Mouse (Mus musculus): ENCODE measurements at regions not wholly inside any gene's neighbourhood (a gene's known extent, or its start where the extent isn't known, plus 50 kb on each side); places are given as distances from the start of the nearest gene placed in this dataset.
"Not testable (repeated sequence)": the region's sequence is repeated elsewhere in the genome, so short reads cannot be mapped to it uniquely, and the experiment has no call there.

DNA sequence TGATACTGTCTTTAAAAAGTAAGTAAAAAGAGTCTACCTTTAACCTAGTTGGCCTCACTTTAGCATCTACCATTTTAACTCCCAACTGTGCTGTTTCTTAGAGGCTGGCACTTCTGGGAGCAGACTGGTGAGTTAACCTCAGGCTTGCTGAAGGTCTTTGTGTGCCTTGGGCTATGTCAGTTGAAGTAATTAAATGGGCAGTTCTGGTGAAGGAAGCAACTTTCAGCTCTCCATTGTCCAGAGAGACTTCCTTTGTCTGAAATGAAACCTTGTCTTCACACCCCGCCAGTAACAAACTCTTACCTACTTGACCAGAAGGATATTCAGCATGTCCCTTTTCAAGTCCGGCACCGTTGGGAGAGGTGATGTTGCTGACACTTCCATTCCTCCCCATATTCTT lies 55.5 kb downstream of the Zfp281 start:
- no peak for ATAC-seq
- Histone ChIP-seq H3K9me3 (ENCODE audit: control insufficient read depth, low read length) (no peaks in the 10 kb centered on the region), H3K9ac (ENCODE audit: low read depth, low read length) (no peak overlapping the region), H3K27me3 (replicated peaks; ENCODE audit: control insufficient read depth, insufficient read depth, low read length) (no peaks in the 10 kb centered on the region), H3K4me3 (ENCODE audit: low read length) (no peak overlapping the region), H3K4me2 (ENCODE audit: low read depth, low read length) (no peak overlapping the region), H3K36me3 (ENCODE audit: control insufficient read depth, insufficient read depth, low read length) (no peaks in the 10 kb centered on the region), H3K4me1 (ENCODE audit: control insufficient read depth, insufficient read depth, low read length) (peaks cover 5% of the 10 kb centered on the region), H3K27ac (ENCODE audit: low read length) (no peak overlapping the region)
- WGBS = 90% methylated on average over 3 of the region's 3 CpGs

DNA sequence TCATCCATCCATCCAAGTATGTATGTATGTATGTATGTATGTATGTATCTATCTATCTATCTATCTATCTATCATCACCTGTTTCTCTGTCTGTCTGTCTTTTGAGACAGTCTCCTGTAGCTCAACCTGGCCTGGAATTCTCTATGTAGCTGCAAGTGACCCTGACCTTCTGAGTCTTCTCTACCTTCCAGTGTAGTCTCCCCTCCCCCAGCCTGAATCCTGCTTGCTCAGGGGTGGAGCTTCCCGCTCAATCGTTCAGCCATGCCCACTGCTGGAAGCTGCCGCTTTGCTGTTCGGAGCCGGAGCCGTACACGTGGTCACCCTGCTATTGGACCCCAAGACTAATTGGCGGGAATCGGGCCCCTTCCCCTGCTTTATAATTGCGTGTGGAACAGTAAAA lies 57.6 kb downstream of the Zfp281 start:
- not testable (repeated sequence) for H3K9me3 ChIP-seq (ENCODE audit: control insufficient read depth, low read length); H3K27ac ChIP-seq (ENCODE audit: low read length); ATAC-seq; H3K27me3 ChIP-seq (replicated peaks; ENCODE audit: control insufficient read depth, insufficient read depth, low read length); H3K9ac ChIP-seq (ENCODE audit: low read depth, low read length); H3K36me3 ChIP-seq (ENCODE audit: control insufficient read depth, insufficient read depth, low read length); H3K4me3 ChIP-seq (ENCODE audit: low read length); H3K4me2 ChIP-seq (ENCODE audit: low read depth, low read length); H3K4me1 ChIP-seq (ENCODE audit: control insufficient read depth, insufficient read depth, low read length)
- 65% methylated on average over 10 of the region's 10 CpGs for WGBS

DNA sequence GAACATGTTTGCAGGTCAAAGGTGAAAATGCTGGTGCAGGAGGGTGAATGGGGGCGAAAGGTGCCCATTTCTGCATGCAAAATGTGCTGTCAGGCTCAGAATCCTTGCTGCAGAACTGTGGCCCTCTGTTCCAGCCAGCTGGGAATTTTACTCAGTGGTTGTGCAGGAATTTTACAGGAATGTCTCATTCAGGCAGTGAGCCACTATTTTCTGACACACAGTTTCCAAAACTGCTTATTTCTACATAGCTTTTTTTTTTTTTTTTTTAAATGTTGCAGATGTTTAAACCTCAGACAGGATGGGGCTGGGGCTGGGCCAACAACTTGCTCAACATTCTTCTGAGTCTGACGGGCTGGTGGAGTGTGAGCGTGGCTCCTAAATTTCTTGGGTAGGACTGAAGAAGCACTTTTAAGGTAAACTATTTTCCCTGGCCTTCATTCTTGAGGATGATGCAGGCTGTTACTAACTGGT lies 58.4 kb downstream of the Zfp281 start:
- no peaks in the 10 kb centered on the region for H3K9me3 ChIP-seq (ENCODE audit: control insufficient read depth, low read length)
- H3K4me3 ChIP-seq (ENCODE audit: low read length) = no peak overlapping the region
- H3K4me2 ChIP-seq (ENCODE audit: low read depth, low read length) = 0 out of 2 replicates have a peak overlapping the region, but pooled peaks have one; percentile 12
- H3K9ac ChIP-seq (ENCODE audit: low read depth, low read length) = no peak overlapping the region
- H3K27me3 ChIP-seq (replicated peaks; ENCODE audit: control insufficient read depth, insufficient read depth, low read length) = no peaks in the 10 kb centered on the region
- peak overlapping the region; percentile 73 for H3K27ac ChIP-seq (ENCODE audit: low read length)
- WGBS = 46% methylated on average over 3 of the region's 3 CpGs
- peak; percentile 52; the same call in 1 of the 2 replicates for ATAC-seq
- H3K4me1 ChIP-seq (ENCODE audit: control insufficient read depth, insufficient read depth, low read length) = peaks cover 6% of the 10 kb centered on the region
- H3K36me3 ChIP-seq (ENCODE audit: control insufficient read depth, insufficient read depth, low read length) = no peaks in the 10 kb centered on the region

DNA sequence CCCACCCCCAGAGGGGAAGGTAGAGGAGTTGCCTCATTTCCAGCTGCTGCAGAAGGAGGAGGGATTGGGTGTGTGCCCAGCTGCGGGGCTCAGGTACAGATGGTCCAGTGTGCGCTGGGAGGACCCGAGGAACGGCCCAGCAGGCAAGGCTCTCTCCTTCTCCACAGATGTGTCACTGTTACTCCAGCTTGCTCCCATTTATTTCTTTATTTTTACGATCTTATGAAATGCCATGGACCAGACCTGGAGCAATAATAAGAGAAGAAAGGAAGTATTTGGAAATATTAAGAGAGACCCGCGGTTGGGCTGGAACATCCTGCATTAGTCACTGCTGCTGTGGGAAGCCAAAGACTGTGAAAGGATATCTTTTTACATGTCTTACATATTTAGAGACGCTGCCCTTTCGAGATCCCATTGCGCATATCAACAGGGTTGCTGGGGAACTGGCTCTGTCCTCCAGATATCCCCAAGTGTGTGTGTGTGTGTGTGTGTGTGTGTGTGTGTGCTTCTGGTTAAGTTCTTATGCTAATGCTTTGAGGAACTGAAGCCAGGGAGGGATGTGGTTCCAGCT lies 58.9 kb downstream of the Zfp281 start:
- Histone ChIP-seq H3K36me3 (ENCODE audit: control insufficient read depth, insufficient read depth, low read length) (no peaks in the 10 kb centered on the region), H3K4me1 (ENCODE audit: control insufficient read depth, insufficient read depth, low read length) (peaks cover 6% of the 10 kb centered on the region), H3K27me3 (replicated peaks; ENCODE audit: control insufficient read depth, insufficient read depth, low read length) (no peaks in the 10 kb centered on the region), H3K4me2 (ENCODE audit: low read depth, low read length) (0 out of 2 replicates have a peak overlapping the region, but pooled peaks have one; percentile 12), H3K27ac (ENCODE audit: low read length) (peak overlapping the region; percentile 73), H3K9me3 (ENCODE audit: control insufficient read depth, low read length) (no peaks in the 10 kb centered on the region), H3K9ac (ENCODE audit: low read depth, low read length) (no peak overlapping the region), H3K4me3 (ENCODE audit: low read length) (no peak overlapping the region)
- ATAC-seq = peak; percentile 35; the same call in 1 of the 2 replicates
- 53% methylated on average over 10 of the region's 10 CpGs for WGBS

DNA sequence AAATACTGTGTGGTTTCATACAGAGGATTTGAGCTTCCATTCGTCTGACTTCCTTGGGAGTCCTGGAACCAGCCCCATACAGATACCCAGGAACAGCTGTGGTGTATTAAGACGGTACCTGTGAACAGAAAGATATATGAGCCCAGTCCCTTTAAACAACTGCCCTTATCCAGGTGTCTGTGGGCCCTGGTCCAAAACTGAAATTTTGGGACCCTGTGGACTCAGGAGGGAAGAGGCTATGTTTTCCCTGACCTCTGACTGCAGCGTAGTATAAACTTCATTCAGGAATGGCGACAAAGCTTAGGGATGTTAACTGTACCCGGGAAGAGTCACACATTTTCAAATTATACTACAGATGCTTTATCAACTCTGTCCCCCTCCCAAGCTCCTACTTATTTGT lies 59.8 kb downstream of the Zfp281 start:
- no peak overlapping the region for H3K4me3 ChIP-seq (ENCODE audit: low read length)
- no peak for ATAC-seq
- H3K27ac ChIP-seq (ENCODE audit: low read length) = no peak overlapping the region

DNA sequence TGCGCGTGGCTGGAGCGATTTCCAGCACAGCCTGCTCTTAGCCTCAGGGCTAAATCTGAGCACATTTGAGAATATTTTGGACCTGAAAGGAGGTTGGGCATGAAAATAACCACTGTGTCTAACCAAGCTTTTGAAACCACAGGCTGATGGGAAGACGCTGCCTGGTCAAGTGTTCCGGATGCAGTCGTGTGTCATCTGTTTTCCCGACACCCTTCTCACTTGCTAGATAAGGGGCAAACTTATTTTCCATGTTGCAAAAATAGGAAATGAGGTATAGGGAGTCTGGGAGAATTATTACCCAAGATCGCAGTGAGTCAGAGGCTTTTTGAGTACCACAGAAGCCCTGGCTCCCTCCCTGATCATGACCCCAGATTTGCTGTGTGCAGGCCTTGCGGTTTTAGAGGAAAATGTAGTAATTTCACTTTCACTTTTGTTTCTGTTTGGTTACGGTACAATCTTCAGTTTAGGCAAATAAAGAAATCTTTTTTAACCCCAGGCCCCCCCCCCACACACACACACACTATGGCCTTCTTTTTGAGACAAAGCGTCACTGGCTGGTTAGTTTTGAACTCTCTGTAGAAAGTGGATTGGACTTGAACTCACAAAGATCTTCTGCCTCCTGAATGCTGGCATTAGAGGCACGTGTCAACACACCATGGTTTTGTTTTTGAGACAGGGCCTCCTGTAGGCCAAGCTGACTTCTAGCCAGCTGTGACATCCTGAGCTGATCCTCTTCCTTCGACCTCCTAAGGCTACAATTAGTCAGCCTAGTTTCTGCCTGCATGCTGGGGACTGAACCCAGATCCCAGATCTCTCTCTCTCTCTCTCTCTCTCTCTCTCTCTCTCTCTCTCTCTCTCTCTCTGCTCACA lies 60.7 kb downstream of the Zfp281 start:
- Histone ChIP-seq H3K9me3 (ENCODE audit: control insufficient read depth, low read length) (no peaks in the 10 kb centered on the region), H3K4me3 (ENCODE audit: low read length) (no peak overlapping the region), H3K9ac (ENCODE audit: low read depth, low read length) (no peak overlapping the region), H3K27ac (ENCODE audit: low read length) (no peak overlapping the region; the same call in 1 of the 2 replicates), H3K27me3 (replicated peaks; ENCODE audit: control insufficient read depth, insufficient read depth, low read length) (no peaks in the 10 kb centered on the region), H3K4me2 (ENCODE audit: low read depth, low read length) (no peak overlapping the region), H3K4me1 (ENCODE audit: control insufficient read depth, insufficient read depth, low read length) (peaks cover 6% of the 10 kb centered on the region), H3K36me3 (ENCODE audit: control insufficient read depth, insufficient read depth, low read length) (no peaks in the 10 kb centered on the region)
- WGBS = 66% methylated on average over 13 of the region's 13 CpGs
- ATAC-seq = no peak

More for the DNA sequence above, 59.8 kb downstream of the Zfp281 start:
- H3K4me1 ChIP-seq (ENCODE audit: control insufficient read depth, insufficient read depth, low read length) = peaks cover 6% of the 10 kb centered on the region
- no peak overlapping the region for H3K9ac ChIP-seq (ENCODE audit: low read depth, low read length)
- 81% methylated on average over 5 of the region's 5 CpGs for WGBS
- H3K4me2 ChIP-seq (ENCODE audit: low read depth, low read length) = no peak overlapping the region
- no peaks in the 10 kb centered on the region for H3K36me3 ChIP-seq (ENCODE audit: control insufficient read depth, insufficient read depth, low read length)
- no peaks in the 10 kb centered on the region for H3K9me3 ChIP-seq (ENCODE audit: control insufficient read depth, low read length)
- H3K27me3 ChIP-seq (replicated peaks; ENCODE audit: control insufficient read depth, insufficient read depth, low read length) = no peaks in the 10 kb centered on the region

DNA sequence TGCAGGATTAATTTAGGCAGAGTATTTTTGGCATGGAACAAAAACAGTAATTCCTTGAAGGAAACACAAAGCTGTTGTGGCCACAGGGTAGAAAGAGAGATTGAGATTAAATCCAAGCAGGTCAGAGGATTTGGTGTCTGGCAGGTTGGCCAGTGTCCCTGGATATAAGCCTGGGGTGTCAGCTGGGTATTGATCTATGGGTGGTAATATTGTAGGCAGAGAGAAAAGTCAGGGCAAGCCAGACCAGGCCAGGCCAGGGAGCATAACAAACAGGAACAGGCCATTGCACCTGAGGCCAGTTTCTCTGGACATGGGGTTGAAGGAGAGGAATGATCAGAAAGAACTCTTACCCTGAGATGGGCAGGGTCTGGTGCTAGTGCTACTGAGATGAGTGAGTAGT lies 61.8 kb downstream of the Zfp281 start:
- Histone ChIP-seq H3K9me3 (ENCODE audit: control insufficient read depth, low read length) (no peaks in the 10 kb centered on the region), H3K9ac (ENCODE audit: low read depth, low read length) (no peak overlapping the region), H3K4me3 (ENCODE audit: low read length) (no peak overlapping the region), H3K27ac (ENCODE audit: low read length) (no peak overlapping the region), H3K27me3 (replicated peaks; ENCODE audit: control insufficient read depth, insufficient read depth, low read length) (no peaks in the 10 kb centered on the region), H3K4me1 (ENCODE audit: control insufficient read depth, insufficient read depth, low read length) (peaks cover 6% of the 10 kb centered on the region), H3K4me2 (ENCODE audit: low read depth, low read length) (no peak overlapping the region), H3K36me3 (ENCODE audit: control insufficient read depth, insufficient read depth, low read length) (no peaks in the 10 kb centered on the region)
- no peak for ATAC-seq

DNA sequence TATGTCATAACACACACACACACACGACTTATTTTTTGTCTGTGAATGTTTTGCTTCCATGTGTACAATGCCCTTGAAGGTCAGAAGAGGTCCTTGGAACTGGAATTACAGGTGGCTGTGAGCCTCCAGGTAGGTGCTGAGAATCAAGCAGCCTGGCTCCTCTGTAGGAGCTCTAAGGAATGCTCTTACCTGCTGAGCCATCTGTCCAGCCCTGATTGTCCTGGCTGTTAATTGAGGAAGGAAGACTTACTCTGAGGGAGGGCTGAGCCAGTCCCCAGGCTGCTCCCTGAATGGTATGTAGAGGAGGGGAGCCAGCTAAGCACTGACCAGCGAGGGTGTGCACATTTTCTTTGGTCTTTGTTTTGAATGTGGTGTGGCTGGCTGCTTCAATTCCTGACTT lies 65.4 kb downstream of the Zfp281 start:
- no peak for ATAC-seq
- Histone ChIP-seq H3K9ac (ENCODE audit: low read depth, low read length) (no peak overlapping the region), H3K27me3 (replicated peaks; ENCODE audit: control insufficient read depth, insufficient read depth, low read length) (no peaks in the 10 kb centered on the region), H3K27ac (ENCODE audit: low read length) (no peak overlapping the region), H3K4me3 (ENCODE audit: low read length) (no peak overlapping the region), H3K9me3 (ENCODE audit: control insufficient read depth, low read length) (no peaks in the 10 kb centered on the region), H3K36me3 (ENCODE audit: control insufficient read depth, insufficient read depth, low read length) (no peaks in the 10 kb centered on the region), H3K4me1 (ENCODE audit: control insufficient read depth, insufficient read depth, low read length) (peaks cover 9% of the 10 kb centered on the region; the same call in 1 of the 2 replicates), H3K4me2 (ENCODE audit: low read depth, low read length) (no peak overlapping the region)
- 38% methylated on average over 2 of the region's 2 CpGs for WGBS

DNA sequence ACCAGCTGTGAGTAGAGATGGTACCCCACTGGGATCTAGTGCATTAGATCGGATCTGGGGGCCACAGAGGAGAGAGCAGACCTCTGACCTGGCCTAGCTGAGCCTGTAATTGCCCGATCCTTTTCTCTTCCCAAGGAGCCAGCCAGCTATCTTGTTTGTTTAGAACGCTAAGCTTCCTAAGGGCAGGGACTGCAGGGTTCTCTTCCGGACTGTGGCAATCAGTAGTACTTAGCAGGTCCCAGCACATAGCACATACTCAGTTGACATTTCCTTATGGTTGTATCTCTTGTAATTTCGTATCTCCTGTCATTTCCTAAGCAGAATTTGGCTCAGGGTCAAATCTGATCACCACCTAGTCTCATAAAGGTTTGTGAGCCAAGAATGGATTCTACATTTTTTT lies 68.7 kb downstream of the Zfp281 start:
- no peak overlapping the region for H3K4me3 ChIP-seq (ENCODE audit: low read length)
- no peak overlapping the region for H3K4me2 ChIP-seq (ENCODE audit: low read depth, low read length)
- 44% methylated on average over 5 of the region's 5 CpGs for WGBS
- H3K9ac ChIP-seq (ENCODE audit: low read depth, low read length) = no peak overlapping the region
- no peak for ATAC-seq
- H3K27ac ChIP-seq (ENCODE audit: low read length) = no peak overlapping the region
- no peaks in the 10 kb centered on the region for H3K9me3 ChIP-seq (ENCODE audit: control insufficient read depth, low read length)
- no peaks in the 10 kb centered on the region for H3K36me3 ChIP-seq (ENCODE audit: control insufficient read depth, insufficient read depth, low read length)
- H3K27me3 ChIP-seq (replicated peaks; ENCODE audit: control insufficient read depth, insufficient read depth, low read length) = no peaks in the 10 kb centered on the region
- H3K4me1 ChIP-seq (ENCODE audit: control insufficient read depth, insufficient read depth, low read length) = peaks cover 13% of the 10 kb centered on the region; the same call in 1 of the 2 replicates
